Mouse (Mus musculus) embryo, embryonic 10.5 days (tissue): ENCODE data around the gene Fam161a.

Experiments
- DNase-seq: peaks from one replicate; pipeline ENCODE4 v3.0.0-alpha.2; 2015; ENCODE audit warnings: low spot score

The Fam161a gene

GRCm38 (mm10) chr11:23007481-23008180 is at the start of gene Fam161a:
Gene Fam161a (plus strand): TSS chr11:23007531.
- DNase-seq = peak; percentile 95

GRCm38 (mm10) chr11:22957791-22958374 is 49.4 kb upstream of the Fam161a start:
- DNase-seq = no peak

- DNase-seq = no peak
Observed at GRCm38 (mm10) chr11:22962101-22962500, 45.2 kb upstream of the Fam161a start.

GRCm38 (mm10) chr11:22964401-22964800 is 42.9 kb upstream of the Fam161a start:
- DNase-seq = no peak

- DNase-seq = no peak
Observed at GRCm38 (mm10) chr11:22965503-22965902, 41.8 kb upstream of the Fam161a start.

- peak; percentile 44 for DNase-seq
Observed at GRCm38 (mm10) chr11:22969486-22969885, 37.8 kb upstream of the Fam161a start.

GRCm38 (mm10) chr11:22970546-22970945 is 36.8 kb upstream of the Fam161a start:
- DNase-seq = no peak

- peak; percentile 72 for DNase-seq
Observed at GRCm38 (mm10) chr11:22971835-22972709, 35.3 kb upstream of the Fam161a start, which contains the start of gene Zrsr1. Gene Zrsr1 (plus strand): TSS chr11:22972005.

- DNase-seq = peak; percentile 80
Observed at GRCm38 (mm10) chr11:22972746-22973526, 34.4 kb upstream of the Fam161a start.

GRCm38 (mm10) chr11:22973599-22973998 is 33.7 kb upstream of the Fam161a start:
- DNase-seq = no peak

GRCm38 (mm10) chr11:22978215-22978614 is 29.1 kb upstream of the Fam161a start:
- no peak for DNase-seq

GRCm38 (mm10) chr11:22978711-22979110 is 28.6 kb upstream of the Fam161a start:
- DNase-seq = no peak

GRCm38 (mm10) chr11:22979221-22979620 is 28.1 kb upstream of the Fam161a start:
- DNase-seq = no peak

GRCm38 (mm10) chr11:22981041-22981440 is 26.3 kb upstream of the Fam161a start:
- no peak for DNase-seq

- DNase-seq = no peak
Observed at GRCm38 (mm10) chr11:22981543-22981950, 25.8 kb upstream of the Fam161a start.

GRCm38 (mm10) chr11:22981984-22982757 is 25.2 kb upstream of the Fam161a start, which contains the start of the genes Gm28048 and Commd1:
Gene Gm28048 (minus strand): TSS chr11:22982090.
Gene Commd1 (minus strand): TSS chr11:22982382.
- peak; percentile 94 for DNase-seq

GRCm38 (mm10) chr11:22982846-22983245 is 24.5 kb upstream of the Fam161a start:
- DNase-seq = no peak

- no peak for DNase-seq
Observed at GRCm38 (mm10) chr11:22985510-22985909, 21.8 kb upstream of the Fam161a start.

- peak; percentile 82 for DNase-seq
Observed at GRCm38 (mm10) chr11:22987357-22987756, 20.0 kb upstream of the Fam161a start.

- no peak for DNase-seq
Observed at GRCm38 (mm10) chr11:22989786-22990185, 17.5 kb upstream of the Fam161a start.
